Mouse (Mus musculus) hindbrain, embryonic 14.5 days (tissue): ENCODE measurements around the gene Nutf2-ps1. TPM values are rescaled to one million over a fixed set of nuclear protein-coding genes. Genes with fewer than 3 reads are reported as not detected.

Source experiments
- ATAC-seq: fragments of 200-750 bp; cut with Nextera tagmentation; 2 replicates; pipeline ENCODE4 v1.8.0; 2017; ENCODE audit warnings: moderate number of reproducible peaks, mild to moderate bottlenecking, moderate TSS enrichment, moderate library complexity; ENCODE audit not compliant: low FRiP score
- DNase-seq: peaks from one replicate; pipeline ENCODE4 v3.0.0-alpha.2; 2015; ENCODE audit warnings: low spot score
- H3K27ac ChIP-seq: fragments of 300-500 bp; sonication (generic); 2 replicates; pipeline ENCODE4 v1.5.1; 2014; ENCODE audit warnings: mild to moderate bottlenecking, moderate library complexity
- H3K27me3 ChIP-seq: fragments of 300-500 bp; sonication (generic); 2 replicates; pipeline ENCODE4 v1.6.1; 2014; ENCODE audit warnings: mild to moderate bottlenecking, low read length, mixed read lengths; ENCODE audit not compliant: control insufficient read depth, insufficient read depth
- H3K36me3 ChIP-seq: fragments of 300-500 bp; sonication (generic); replicated peaks from 2 replicates; pipeline ENCODE4 v1.6.1; 2014; ENCODE audit not compliant: control insufficient read depth, insufficient read depth
- H3K4me1 ChIP-seq: fragments of 300-500 bp; sonication (generic); replicated peaks from 2 replicates; pipeline ENCODE4 v1.6.1; 2014; ENCODE audit warnings: antibody characterized with exemption, low read length, mixed read lengths; ENCODE audit not compliant: control insufficient read depth, insufficient read depth
- H3K4me2 ChIP-seq: fragments of 300-500 bp; sonication (generic); replicated peaks from 2 replicates; pipeline ENCODE4 v1.6.1; 2014; ENCODE audit warnings: mild to moderate bottlenecking, moderate library complexity
- H3K4me3 ChIP-seq: fragments of 300-500 bp; sonication (generic); replicated peaks from 2 replicates; pipeline ENCODE4 v1.5.1; 2014; ENCODE audit warnings: mild to moderate bottlenecking, low read length
- H3K9ac ChIP-seq: fragments of 300-500 bp; sonication (generic); 2 replicates; pipeline ENCODE4 v1.6.1; 2014
- H3K9me3 ChIP-seq: fragments of 300-500 bp; sonication (generic); 2 replicates; pipeline ENCODE4 v1.6.1; 2016; ENCODE audit warnings: low read length; ENCODE audit not compliant: control insufficient read depth
- WGBS: fragments of 180-500 bp; shearing (Covaris S2); extraction: QIAGEN DNeasy Blood & Tissue Kit; methylation state at CpG from one replicate; pipeline ENCODE4 v1.1.7; 2014; 5-methylcytosine and 5-hydroxymethylcytosine counted together
- polyA plus RNA-seq: library from polyadenylated mRNA; unstranded; fragments of >200 nt; fragmentation: Nextera tagmentation; extraction: Ambion mirVana; gene quantifications from 2 replicates; pipeline ENCODE4 v1.2.1, GENCODE M21; 2014

Nutf2-ps1 gene
- polyA plus RNA-seq, 1 experiment from 2014 or later = 201 TPM

- Histone ChIP-seq H3K4me1 (no peaks in the 10 kb centered on the region), H3K9ac (no peak overlapping the region), H3K9me3 (no peaks in the 10 kb centered on the region), H3K27ac (no peak overlapping the region), H3K4me2 (no peak overlapping the region), H3K27me3 (no peaks in the 10 kb centered on the region), H3K36me3 (no peaks in the 10 kb centered on the region), H3K4me3 (no peak overlapping the region)
- no peak for DNase-seq
- 77% methylated on average over 5 of the region's 5 CpGs for whole genome bisulfite sequencing
- no peak for ATAC-seq
Observed at GRCm38 (mm10) chr19:53538796-53539195, 50.1 kb downstream of the Nutf2-ps1 start.

Other genes starting within 250 kb of the Nutf2-ps1 start
- 3.9 TPM in 1 of 2 replicates, not detected in the other for gene Gm10197, start 217.3 kb downstream of the Nutf2-ps1 start, polyA plus RNA-seq
- 35.3 and 35.6 TPM in 2 replicates for gene Smndc1, start 198.5 kb downstream of the Nutf2-ps1 start, polyA plus RNA-seq
- 3.0 and 4.6 TPM in 2 replicates for gene Dusp5, start 60.0 kb downstream of the Nutf2-ps1 start, polyA plus RNA-seq
- 50.0 and 53.1 TPM in 2 replicates for gene Smc3, start 11.3 kb upstream of the Nutf2-ps1 start, polyA plus RNA-seq
- gene Rbm20, start 88.2 kb upstream of the Nutf2-ps1 start, polyA plus RNA-seq = 0.87 and 0.94 TPM in 2 replicates